Mouse (Mus musculus): ENCODE measurements around the gene Cnot3.

DNA sequence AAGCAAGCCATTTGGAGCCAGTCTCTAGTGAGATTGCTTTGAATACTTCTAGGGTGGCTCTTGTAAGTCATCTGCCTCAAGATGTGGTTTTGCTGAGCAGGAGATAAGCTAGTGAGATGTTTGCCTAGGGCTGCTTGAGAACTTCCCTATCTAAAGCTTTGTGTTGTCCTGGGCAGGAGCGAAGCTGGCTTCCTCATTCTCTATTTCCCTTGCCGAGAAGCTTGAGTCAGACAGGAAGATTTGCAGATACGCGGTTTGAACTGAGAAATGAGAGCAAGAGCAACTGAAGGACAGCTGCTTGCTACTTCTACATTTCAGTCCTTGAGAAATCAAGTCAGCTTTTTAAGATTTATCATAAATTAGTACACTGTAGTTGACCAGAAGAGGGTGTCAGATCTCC is 62.0 kb downstream of the Cnot3 start:
- TF ChIP-seq CTCF (IDR thresholded peaks at IDR 0.05; ENCODE audit: low read depth, low read length) (no peak), POLR2A (IDR thresholded peaks at IDR 0.05; ENCODE audit: borderline replicate concordance, low read depth, low read length) (no peak)

Data from bone marrow macrophage, adult 2 months (primary cell).